Mouse (Mus musculus) cerebellum, postnatal 10 days (tissue): Measurements from ENCODE around the gene Bnc2.

Experiments used
- DNase-seq, 2 experiments: peaks; one replicate each; pipeline ENCODE4 v3.0.0; 2021; ENCODE audit warnings: mixed read lengths in 2 of 2

The Bnc2 gene

DNA sequence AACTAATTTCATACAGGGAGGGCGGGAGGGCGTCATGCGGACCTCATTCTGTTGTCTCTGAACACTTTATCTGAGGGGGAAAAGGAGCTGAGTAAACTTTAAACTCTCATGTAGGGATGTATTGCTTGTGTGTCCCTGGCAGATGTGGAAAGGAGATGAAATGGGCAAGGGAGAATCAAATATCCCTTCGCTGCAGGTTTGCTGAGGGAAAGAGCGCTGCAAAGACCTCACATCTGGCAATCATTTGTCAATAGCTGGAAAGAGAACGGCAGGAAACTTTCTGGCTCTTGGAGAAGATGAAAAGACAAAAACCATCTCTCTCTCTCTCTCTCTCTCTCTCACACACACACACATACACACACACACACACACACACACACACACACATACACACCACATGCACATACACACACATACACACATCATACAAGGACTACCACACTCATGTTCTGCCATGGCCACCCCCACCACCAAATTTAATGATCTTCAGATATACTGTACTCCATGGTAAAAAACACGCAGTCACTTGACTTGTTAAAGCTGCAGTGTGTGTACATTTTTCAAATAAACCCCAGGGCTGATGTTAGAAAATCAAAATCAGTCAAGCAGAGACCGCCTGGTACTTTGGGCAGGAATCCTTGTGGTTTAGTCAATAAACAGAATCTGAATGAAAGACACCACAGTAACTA lies 172.3 kb downstream of the Bnc2 start:
- no peak for DNase-seq

DNA sequence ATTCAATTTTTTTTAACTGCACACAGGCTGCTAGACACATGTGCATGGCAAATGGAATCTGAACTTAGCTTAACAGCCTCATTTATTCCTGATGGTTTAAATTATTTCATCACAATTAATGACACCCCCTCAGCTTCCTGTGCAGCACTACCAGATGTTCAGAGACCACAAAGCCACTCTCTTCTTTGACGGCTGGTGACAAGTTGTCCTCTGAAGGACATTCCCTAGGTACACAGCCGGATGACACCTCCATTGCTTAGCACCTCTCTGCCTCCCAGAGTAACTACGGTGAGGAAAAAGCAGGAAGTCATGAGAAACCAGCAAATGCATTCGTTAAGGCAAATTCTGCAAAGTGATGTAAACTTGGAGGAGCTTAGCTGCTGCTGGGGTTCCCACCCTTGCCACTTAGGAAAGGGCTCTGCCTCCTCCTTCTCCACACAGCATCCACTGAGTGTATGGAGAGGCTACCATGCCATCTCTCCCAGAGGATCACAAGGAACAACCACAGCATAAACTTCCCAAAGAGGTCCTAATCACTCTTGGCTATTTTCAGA lies 174.2 kb downstream of the Bnc2 start:
- no peak for DNase-seq

DNA sequence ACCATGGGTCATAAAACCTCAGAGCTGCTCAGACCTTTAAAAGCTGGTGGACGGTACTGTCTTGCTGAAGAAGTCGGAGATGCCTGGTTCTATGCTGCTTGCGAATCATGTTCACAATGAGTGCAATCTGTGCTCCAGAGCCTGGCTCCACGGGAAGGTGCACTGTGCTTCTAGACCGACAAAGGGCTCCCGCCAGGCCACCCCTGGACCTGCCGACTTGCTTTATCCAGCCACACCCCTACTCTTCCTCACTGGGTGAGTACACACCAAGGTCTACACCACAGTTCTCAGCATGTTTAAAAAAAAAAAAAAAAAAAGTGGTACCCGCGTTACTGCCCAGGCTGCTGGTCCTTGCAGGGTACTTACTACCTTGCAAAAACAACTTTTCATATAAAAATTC lies 174.8 kb downstream of the Bnc2 start:
- DNase-seq, result peak in 1 of 2 experiments; percentile 2

DNA sequence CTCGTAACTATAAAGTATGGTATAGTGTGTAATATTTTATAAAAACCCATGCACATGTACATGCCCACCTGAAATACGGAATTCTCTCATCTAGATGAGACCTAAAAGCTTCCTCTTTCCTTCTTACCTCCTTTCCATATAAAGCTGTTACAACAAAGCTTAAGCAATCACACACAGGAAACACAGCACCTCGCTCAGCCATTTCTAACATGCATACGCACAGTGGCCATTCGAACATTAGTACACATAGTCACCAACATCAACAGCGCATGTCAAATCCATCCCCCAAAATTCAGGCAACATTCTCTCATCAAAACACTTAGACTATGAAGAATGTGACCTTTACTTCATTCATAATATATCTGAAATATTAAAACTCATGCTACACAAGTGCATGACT lies 176.6 kb downstream of the Bnc2 start:
- DNase-seq, result no peak

DNA sequence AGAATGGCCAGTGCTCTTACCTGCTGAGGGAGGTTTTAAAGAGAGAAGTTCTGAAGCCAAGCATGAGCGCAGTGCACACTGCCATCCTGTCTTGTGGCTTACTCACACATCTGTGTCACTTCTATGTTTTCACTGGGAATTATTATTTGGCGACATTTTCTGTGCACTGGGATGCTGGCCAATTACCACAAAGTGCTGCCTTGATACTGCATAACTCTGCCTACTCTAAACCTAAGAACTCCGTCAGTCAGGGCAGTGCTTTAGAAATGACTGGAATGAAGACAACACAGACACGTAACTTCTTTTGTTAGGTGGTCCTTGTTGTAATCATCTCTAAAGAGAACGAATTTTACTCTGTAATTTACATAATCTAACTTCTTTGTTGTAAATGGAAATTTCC lies 186.8 kb downstream of the Bnc2 start:
- DNase-seq, result no peak

DNA sequence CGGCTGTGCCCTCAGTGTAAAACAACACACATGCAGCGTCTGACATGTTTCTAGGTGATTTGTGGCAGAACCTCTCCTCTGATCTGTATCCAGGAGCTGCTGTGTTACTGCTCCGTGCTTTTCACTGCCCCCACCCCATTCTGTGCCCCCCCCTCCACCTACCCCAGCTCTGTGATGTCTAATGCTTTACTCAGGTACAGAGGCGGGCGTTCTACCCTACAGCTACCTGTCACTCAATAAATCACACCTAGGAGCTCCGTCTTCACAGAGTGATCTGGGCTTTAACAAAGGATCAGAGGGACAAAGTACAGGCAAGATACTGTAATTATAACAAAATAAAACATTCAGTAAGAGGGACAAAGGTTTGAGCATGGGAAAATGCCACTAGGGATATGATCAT lies 192.4 kb downstream of the Bnc2 start:
- no peak for DNase-seq

DNA sequence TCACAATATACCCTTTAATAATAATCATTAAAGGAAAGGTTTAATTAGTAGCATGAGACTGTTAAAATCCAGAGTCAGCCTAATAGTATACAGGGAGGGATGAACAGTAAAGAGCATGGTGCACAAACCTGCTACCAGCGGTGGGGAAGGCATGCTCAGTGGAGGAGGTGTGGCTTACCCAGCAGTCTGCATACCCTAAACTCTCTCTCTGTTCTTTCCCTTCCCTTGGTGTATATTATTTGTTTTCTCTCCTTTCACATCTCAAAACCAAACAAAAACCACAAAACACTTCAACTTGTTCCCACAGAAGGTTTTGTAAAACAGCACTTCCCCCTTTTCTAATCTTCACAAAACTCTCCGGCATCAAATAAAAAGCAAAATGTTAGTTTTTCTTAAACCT lies 202.4 kb downstream of the Bnc2 start:
- no peak for DNase-seq

DNA sequence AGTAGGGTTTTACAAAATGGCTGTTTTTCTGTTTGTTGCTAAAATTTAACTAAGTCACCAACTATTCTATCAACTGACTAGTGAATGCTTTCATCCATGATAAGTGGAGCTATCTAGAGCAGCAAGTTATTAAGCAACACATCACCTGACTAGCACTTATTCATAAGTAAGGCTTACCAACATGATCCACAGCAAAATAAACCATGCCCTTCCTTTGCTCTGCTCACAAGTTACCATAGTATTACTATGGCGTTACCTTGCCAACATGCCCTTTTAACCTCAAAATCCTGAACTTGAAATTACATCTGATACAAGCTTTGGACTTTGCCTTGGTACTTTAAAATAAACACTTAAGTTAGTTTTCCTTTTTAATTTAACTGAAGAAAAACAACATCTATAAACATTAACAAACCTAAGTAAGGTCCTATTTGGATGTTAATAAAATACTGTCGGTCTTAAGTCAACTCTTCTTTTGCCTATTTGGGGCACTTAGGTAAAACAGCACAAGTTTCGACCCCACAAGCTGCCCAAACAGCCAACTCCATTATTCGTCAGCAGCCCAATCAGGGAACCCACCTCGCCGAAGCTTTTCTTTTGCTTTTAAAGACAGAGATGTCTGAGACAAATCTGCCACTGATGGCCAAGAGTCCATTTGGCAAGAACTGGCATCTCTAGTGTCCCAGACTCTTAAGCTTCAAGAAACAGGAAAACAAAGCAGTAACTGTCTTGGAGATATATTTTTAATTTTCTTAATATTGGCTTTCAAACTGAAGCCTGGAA lies 204.8 kb downstream of the Bnc2 start:
- DNase-seq, result no peak

DNA sequence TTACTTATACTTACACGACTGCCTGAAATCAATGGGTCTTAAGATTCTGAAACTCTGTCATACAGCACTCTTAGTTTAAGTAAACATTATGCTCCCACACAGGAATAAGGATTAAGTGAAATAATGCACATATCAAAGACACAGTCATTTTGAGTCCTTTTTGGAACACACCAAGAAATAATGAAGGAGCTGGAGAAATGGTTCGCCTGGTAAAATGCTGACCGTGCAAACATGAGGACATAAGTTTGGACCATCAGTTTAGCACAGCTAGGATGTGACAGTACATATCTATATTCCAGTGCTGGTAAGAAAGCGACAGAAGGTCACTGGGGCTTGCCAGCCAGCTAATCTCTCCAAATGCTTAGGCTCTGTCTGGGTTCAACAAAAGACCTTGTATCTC lies 205.7 kb downstream of the Bnc2 start:
- no peak for DNase-seq

DNA sequence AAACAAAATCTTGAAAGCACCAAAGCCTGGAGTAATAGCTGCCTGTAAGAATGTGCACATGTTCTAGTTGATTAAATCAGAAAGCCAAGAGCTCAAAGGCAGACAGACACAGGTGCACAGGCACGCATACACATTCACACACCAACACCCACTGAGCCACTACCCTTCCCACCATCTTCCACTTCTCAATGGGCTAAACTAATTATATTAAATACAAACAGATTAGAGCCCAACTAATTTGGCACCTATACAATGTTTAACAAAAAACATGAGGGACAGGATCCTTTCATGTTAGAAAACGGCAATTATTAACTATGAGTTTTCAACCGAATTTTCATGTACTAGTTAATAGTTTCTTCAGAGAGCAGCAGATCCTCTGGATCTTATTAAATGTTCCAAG lies 207.4 kb downstream of the Bnc2 start:
- DNase-seq, result no peak

DNA sequence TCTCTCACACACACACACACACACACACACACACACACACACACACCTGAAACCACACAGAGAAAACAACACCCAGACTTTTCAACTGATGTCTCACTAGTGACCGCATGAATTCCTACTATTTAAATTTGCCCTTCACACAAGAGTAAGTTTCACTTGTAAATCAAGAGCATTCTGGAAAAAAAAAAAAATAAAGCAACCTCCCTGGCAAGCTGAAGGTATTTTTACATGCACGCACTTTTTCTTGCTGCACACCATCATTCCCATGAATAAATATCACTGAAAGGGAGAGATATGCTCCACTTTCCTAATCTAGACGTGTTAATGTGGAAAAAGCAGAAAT lies 216.9 kb downstream of the Bnc2 start:
- DNase-seq, result no peak

DNA sequence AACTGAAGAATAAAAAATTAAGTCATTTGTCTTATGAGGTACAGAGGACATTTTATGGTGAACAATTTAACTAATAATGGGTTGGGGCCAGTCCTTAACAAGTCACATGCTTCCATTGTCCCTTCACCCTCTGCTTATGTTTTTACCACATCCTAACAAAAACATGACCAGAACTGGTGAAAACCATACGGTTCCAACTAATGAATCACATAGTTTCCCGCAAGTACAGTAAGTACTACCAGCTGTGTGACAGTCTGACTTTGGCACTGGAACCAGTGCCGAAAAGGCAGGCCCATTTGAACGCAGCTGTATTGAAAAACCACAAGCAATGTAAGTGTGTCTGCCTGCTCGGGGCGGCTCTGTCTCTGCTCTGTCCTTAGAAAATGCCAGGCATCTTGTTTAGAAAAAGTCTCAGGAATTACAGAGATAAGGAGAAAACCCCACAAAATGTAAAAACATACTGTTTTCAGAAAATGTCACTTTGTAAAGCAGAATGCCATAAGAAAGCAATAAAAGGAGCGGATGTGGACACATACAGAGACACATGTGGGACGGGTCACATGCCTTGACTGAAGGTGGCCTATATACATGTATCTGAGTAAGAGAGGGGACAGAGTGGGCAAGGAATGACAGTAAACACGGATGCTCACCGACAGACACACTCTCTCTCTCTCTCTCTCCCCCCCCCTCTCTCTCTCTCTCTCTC lies 217.4 kb downstream of the Bnc2 start:
- no peak for DNase-seq

DNA sequence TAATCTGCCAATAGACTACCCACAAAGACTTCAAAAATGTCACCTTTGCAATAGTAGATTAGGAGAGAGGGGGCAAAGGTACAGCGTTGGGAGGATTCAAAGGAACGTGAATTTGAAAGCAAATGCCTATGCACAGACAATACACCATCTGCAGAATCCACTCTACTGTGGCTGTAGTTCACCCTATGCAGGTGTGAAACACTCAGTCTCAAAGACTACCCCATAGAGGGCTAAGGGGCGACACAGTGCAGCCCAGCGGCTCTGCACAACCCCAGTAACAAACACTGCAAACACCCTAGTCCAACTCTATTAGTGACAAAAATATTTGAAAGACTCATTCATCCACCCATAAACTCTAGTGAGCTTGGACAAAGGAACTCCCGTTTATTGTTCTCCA lies 218.2 kb downstream of the Bnc2 start:
- DNase-seq, result no peak

DNA sequence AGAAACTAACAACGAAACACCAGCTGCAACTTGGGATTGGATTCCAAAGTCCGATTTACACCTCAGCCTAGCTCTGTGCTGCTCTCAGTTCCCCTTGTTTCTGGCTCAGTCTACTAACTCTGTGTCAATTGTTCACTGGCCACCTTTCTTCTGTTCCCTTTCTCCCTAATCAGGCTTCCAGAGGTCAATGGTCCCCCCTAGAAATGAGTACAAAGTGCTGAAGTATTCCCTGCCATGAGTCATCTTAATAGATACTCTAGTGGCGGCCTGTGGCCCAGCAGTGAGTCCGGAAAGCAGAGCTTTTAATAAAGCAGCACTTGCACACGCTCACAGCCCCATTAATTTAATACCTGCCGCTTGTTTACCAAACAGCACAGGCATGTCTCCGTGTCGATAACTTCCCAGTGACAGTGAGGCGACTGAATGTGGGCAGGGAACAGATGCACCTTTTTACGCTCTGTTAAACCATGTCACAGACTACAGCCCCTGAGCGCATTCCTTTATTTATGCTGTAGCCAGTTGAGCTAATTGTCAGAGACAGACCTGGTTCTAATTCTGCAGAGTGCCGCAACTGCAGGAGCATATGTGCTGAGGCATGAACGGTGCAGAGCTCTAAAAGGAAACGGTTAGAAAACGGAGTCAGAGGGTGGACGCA lies 218.8 kb downstream of the Bnc2 start:
- DNase-seq, result peak; percentile 11

DNA sequence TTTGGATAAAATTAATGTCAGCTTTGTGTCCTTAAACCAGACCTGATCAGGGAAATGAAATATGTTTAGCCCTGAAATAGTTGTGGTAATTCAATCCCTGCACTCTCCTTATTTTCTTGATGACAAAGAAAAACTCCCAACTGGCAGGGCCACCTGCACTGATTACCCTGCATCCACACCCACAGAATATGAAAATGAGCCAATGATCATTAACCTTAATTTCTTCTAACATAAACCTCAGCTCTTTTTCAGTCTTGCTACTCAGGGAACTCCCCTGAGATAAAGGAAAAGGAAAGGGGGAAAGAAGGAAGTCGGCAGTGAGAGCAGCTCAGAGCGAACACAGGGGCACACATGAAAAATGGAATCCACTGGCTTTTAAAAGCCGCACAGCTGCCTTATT lies 220.6 kb downstream of the Bnc2 start:
- DNase-seq, result no peak

DNA sequence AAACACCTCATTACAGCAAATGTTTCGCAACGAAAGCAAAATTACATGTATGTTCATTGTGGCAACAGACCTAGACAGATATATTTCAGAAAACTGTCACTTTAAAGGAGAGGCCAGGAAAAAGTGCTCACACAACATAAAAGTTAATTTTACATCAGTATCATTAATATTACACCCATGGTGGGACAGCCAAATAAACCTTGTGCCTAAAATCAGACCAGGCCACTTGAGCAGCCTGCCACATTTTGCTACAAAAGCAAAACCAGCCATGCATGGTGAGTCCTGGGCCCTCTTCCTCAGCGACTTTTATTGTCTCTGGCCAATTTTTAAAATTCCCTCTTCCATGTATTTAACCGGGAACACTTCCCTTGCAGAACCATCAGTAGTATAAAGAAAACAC lies 221.5 kb downstream of the Bnc2 start:
- DNase-seq, result no peak

DNA sequence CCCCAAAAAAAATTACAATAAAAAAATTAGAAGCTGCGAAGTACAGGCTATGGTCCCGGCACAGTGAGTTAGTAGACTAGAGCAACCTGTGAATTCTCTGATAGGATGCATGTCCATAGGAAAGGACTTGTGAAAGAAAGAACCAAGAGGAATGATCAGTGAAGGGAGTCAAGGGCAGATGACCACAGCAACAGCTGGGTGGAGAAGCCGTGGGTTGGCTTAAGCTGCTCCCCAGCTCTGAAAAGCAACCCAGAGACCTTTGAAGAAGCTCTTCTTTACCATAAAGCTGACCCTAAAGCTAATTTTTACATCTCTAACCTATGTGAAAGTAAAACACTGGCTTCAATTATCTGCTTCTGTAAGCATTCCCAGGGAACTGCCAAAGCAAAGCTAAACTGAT lies 222.4 kb downstream of the Bnc2 start:
- no peak for DNase-seq

DNA sequence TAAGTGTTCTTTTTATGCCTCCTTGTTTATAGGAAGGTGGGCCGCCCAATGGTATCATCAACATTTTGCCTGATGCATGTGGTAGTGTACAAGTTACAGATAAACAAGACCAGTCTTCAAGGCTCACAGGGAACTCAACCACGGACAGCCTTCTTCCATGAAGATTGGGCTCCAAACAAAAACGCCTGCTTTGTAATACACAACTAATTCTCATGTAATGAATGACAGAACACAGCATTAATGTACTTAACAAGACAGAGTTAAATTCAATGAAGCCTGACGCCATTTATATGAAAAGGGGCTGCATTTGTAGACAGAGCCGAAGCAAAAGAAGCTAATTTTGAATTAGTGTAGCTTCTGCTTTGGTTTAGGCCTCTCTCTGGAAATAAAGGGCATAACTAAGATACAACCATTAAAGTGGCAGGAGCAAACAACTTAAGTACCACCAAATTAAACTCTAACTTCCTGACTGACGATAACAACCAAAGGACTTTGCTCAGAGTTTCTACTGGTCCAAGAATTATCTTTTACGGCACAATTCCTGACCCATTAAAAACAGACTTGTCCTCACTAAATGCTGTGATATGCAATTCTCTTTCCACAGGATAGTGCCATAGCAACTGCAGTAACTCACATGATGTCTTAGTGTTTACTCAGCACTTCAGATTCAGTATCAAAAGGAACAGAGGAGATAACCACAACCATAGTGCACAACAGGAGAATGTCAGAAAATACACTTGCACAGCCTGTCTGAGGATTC lies 225.6 kb downstream of the Bnc2 start:
- DNase-seq, result no peak

DNA sequence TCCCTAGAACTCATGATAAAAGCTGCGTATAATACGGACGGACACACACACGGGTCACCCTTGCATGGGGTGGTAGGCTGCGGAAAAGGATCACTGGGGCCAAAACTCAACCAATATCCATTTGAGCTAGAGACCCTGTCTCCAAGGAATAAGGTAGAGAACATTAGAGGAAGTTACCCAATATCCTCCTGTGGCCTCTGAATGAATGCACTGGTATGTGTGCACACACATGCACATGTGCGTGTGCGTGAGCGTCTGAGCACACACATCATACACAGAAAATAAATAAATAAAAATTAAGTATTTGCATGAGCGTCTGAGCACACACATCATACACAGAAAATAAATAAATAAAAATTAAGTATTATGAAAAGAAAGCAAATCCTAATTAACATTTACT lies 241.8 kb downstream of the Bnc2 start:
- DNase-seq, result no peak

DNA sequence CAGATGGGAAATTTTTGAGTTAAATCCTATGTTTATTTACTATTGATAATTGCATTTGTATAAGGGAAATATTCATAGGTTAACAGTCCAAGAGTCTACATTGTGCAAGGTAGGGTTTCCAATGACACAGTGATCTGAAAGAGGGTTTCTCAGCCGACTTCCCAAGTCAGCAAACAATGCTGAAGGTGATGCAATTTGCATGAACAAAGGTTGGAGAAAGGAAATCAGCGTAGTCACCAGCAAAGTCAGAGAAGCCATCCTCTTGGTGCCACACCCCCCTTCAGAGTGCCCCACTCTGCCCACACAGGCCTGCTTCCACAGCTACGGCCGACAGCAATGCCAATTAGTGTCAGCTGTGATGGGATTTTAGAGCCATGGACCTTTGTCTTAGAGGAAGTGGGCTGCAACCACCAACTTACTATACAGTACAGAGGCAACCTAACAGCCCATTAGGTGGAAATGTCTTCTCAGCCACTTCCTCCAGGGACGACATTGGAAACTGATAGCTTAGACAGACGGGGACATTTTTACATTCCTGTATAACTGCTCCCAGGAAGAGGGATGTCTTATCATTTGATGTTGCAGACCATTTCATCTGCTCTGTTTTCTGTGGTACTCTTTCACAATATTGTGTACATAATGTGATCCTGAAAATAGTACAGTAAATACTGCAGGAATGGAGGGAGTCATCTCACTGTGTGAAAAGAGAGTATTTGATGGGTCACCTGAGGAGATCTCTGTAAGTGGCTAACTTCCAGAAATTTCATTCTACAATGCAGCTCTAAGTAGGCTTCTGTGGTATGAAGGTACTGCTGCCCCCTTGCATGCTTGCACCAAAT lies 243.2 kb downstream of the Bnc2 start:
- DNase-seq, result no peak

DNA sequence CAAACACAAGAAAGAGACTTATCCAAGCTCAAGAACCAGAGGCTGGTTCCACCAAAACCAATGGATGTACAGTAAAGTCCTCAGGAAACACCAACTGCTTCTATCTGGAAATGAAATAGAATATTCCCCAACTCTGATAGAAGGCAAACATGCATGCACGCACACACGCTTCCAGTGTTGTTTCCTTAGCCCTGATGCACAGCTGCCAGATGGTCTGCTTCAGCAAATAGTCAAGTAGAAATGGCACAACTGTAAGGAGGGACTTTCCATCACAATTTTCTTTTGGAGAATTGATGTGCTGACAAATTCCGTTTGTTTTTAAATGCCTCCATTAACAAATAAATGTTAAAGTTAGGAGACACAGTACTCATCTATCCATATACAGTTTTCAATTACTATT lies 247.1 kb downstream of the Bnc2 start:
- DNase-seq, result no peak

DNA sequence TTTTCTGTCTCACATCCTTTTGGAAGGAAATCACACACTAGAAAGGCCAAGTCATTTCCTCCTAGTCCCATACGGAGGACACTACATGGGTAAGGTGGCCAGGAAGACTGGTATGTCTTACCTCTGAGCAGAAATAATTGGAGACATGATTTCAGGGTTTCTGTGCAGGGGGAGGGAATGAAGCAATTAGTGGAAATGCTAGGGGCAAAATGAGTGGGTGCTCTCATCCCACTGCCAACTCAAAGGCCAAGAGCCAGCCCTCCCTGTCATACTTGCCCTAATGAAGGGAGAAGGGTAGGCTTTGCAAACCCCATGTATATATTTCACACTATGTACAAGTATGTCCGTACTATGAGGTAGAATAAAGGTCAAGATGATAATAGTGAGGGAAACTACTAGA lies 263.6 kb downstream of the Bnc2 start:
- DNase-seq, result no peak
